Mouse (Mus musculus): ENCODE data around the gene Esrrg. TPM values are rescaled to one million over a fixed set of nuclear protein-coding genes. Genes with fewer than 3 reads are reported as not detected.

Gene Esrrg
- polyA plus RNA-seq, 1 experiment: not detected

DNA sequence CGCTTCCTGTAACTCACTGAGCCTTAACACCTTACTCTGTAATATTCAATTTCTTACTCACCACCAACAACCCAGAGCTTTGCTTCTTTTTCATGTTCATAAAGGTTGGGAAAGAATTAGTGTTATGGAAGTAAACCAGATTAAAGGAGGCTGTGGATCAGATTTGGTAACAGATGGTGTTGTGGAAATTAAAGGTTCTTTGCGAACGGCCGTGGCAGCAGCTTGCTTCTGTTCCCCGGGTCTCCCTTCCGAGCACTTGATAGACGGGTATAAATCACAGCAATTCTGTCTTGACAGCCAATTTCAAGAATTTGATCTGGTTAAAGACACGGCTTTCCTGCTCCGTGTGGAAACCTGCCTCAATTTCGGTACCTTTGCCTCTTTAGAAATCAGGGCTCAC lies 421.5 kb downstream of the Esrrg start:
- Histone ChIP-seq H3ac (ENCODE audit: control insufficient read depth, insufficient read length, low read depth) (no peak overlapping the region), H3K79me2 (ENCODE audit: control insufficient read depth, insufficient read depth) (no peaks in the 10 kb centered on the region), H3K4me3 (ENCODE audit: insufficient read depth, poor library complexity, severe bottlenecking) (no peak overlapping the region), H3K79me3 (ENCODE audit: low read depth) (no peaks in the 10 kb centered on the region), H3K27me3 (ENCODE audit: control insufficient read depth, insufficient read depth, insufficient read length) (no peaks in the 10 kb centered on the region), H3K36me3 (ENCODE audit: control insufficient read depth, insufficient read depth) (no peaks in the 10 kb centered on the region)
- TF ChIP-seq MYOD1 (IDR thresholded peaks at IDR 0.05; ENCODE audit: control insufficient read depth, insufficient read length, low read depth) (no peak), USF1 (IDR thresholded peaks at IDR 0.05; ENCODE audit: low read depth) (no peak), CEBPB (IDR thresholded peaks at IDR 0.05; ENCODE audit: low read depth) (no peak), MAX (IDR thresholded peaks at IDR 0.05) (no peak), CTCF (IDR thresholded peaks at IDR 0.05; ENCODE audit: control insufficient read depth, insufficient read depth, insufficient read length) (no peak), FOSL1 (IDR thresholded peaks at IDR 0.05; ENCODE audit: insufficient read depth, low read length, poor library complexity, severe bottlenecking) (no peak), MYOG (IDR thresholded peaks at IDR 0.05; ENCODE audit: control insufficient read depth, extremely low read depth, insufficient read length) (no peak)

DNA sequence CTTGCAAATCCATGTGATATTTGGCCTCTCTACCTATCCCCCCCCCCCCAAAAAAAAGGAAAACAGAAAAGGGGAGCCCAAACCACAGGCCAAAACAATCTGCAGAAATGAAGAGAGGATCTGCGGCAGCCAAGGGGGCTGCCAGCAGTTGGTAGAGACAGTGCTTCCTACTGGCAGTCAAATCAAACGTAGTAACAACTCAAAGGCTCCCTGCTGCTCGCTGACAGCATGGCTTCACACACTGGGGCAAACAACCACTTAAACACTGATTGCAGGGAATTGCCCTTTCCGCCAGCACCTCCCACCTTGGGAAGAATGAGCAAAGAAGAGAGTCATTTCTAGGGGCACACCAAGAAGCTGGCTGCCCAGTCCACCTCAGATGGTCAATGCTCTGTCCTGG lies 422.7 kb downstream of the Esrrg start:
- Histone ChIP-seq H3ac (ENCODE audit: control insufficient read depth, insufficient read length, low read depth) (no peak overlapping the region), H3K4me3 (ENCODE audit: insufficient read depth, poor library complexity, severe bottlenecking) (no peak overlapping the region), H3K36me3 (ENCODE audit: control insufficient read depth, insufficient read depth) (no peaks in the 10 kb centered on the region), H3K27me3 (ENCODE audit: control insufficient read depth, insufficient read depth, insufficient read length) (no peaks in the 10 kb centered on the region), H3K79me2 (ENCODE audit: control insufficient read depth, insufficient read depth) (no peaks in the 10 kb centered on the region), H3K79me3 (ENCODE audit: low read depth) (no peaks in the 10 kb centered on the region)
- no peak for TF ChIP-seq MYOG (IDR thresholded peaks at IDR 0.05; ENCODE audit: control insufficient read depth, extremely low read depth, insufficient read length)
- TF ChIP-seq CEBPB (IDR thresholded peaks at IDR 0.05; ENCODE audit: low read depth): no peak
- TF ChIP-seq USF1 (IDR thresholded peaks at IDR 0.05; ENCODE audit: low read depth): no peak
- no peak for TF ChIP-seq MYOD1 (IDR thresholded peaks at IDR 0.05; ENCODE audit: control insufficient read depth, insufficient read length, low read depth)
- TF ChIP-seq FOSL1 (IDR thresholded peaks at IDR 0.05; ENCODE audit: insufficient read depth, low read length, poor library complexity, severe bottlenecking): no peak
- TF ChIP-seq MAX (IDR thresholded peaks at IDR 0.05): no peak
- no peak for TF ChIP-seq CTCF (IDR thresholded peaks at IDR 0.05; ENCODE audit: control insufficient read depth, insufficient read depth, insufficient read length)

DNA sequence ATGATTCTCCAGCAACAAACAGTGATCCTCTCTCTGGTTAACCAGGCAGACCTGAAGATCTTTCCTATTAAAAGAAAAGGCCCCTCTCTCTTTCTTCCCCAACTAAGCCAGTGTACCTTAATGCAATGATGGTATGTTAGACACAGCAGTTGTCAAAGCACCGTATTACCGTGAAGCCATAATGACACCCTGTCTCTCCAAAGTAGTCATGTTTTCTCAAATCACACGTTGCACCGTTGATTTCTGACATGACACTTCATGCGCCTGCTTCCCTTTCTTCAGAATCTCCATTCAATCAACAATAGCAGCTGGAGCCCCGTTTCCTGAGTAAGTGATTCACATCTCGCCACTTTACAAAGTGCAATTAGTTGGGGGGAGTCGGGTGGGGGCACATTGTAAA lies 427.4 kb downstream of the Esrrg start:
- Histone ChIP-seq H3K4me3 (ENCODE audit: insufficient read depth, poor library complexity, severe bottlenecking) (no peak overlapping the region), H3K27me3 (ENCODE audit: control insufficient read depth, insufficient read depth, insufficient read length) (no peaks in the 10 kb centered on the region), H3K79me2 (ENCODE audit: control insufficient read depth, insufficient read depth) (no peaks in the 10 kb centered on the region), H3K79me3 (ENCODE audit: low read depth) (no peaks in the 10 kb centered on the region), H3K36me3 (ENCODE audit: control insufficient read depth, insufficient read depth) (no peaks in the 10 kb centered on the region), H3ac (ENCODE audit: control insufficient read depth, insufficient read length, low read depth) (no peak overlapping the region)
- TF ChIP-seq CEBPB (IDR thresholded peaks at IDR 0.05; ENCODE audit: low read depth) (no peak), MYOG (IDR thresholded peaks at IDR 0.05; ENCODE audit: control insufficient read depth, extremely low read depth, insufficient read length) (no peak), MAX (IDR thresholded peaks at IDR 0.05) (no peak), USF1 (IDR thresholded peaks at IDR 0.05; ENCODE audit: low read depth) (no peak), MYOD1 (IDR thresholded peaks at IDR 0.05; ENCODE audit: control insufficient read depth, insufficient read length, low read depth) (no peak), FOSL1 (IDR thresholded peaks at IDR 0.05; ENCODE audit: insufficient read depth, low read length, poor library complexity, severe bottlenecking) (no peak), CTCF (IDR thresholded peaks at IDR 0.05; ENCODE audit: control insufficient read depth, insufficient read depth, insufficient read length) (no peak)

DNA sequence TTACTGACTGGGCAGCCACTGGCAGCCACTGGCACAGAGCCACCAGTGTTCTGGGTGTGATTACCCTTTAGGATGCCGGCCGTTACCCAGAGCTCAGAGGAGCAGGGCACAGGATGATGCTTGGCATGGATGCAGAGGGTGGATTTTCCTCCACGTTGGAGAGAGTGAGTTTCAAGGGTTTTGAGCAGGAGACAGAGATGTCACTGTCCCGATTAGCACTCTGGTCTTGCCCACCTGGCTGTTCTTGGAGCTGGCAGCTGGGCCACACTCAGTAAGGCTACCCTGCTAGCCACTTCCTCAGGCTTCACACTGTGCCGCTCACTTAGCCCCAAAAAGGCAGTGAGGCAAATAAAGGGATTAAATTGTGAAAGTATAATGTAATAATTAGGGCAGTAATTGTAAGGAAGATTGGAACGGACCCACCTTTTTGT lies 438.1 kb downstream of the Esrrg start:
- no peak overlapping the region for H3ac ChIP-seq (ENCODE audit: control insufficient read depth, insufficient read length, low read depth)
- no peak overlapping the region for H3K4me3 ChIP-seq (ENCODE audit: insufficient read depth, poor library complexity, severe bottlenecking)
- H3K79me2 ChIP-seq (ENCODE audit: control insufficient read depth, insufficient read depth): no peaks in the 10 kb centered on the region
- TF ChIP-seq MAX (IDR thresholded peaks at IDR 0.05) (no peak), CEBPB (IDR thresholded peaks at IDR 0.05; ENCODE audit: low read depth) (no peak), MYOG (IDR thresholded peaks at IDR 0.05; ENCODE audit: control insufficient read depth, extremely low read depth, insufficient read length) (no peak), FOSL1 (IDR thresholded peaks at IDR 0.05; ENCODE audit: insufficient read depth, low read length, poor library complexity, severe bottlenecking) (no peak), MYOD1 (IDR thresholded peaks at IDR 0.05; ENCODE audit: control insufficient read depth, insufficient read length, low read depth) (no peak), USF1 (IDR thresholded peaks at IDR 0.05; ENCODE audit: low read depth) (no peak), CTCF (IDR thresholded peaks at IDR 0.05; ENCODE audit: control insufficient read depth, insufficient read depth, insufficient read length) (no peak)
- H3K79me3 ChIP-seq (ENCODE audit: low read depth): no peaks in the 10 kb centered on the region
- H3K36me3 ChIP-seq (ENCODE audit: control insufficient read depth, insufficient read depth): no peaks in the 10 kb centered on the region
- H3K27me3 ChIP-seq (ENCODE audit: control insufficient read depth, insufficient read depth, insufficient read length): no peaks in the 10 kb centered on the region

DNA sequence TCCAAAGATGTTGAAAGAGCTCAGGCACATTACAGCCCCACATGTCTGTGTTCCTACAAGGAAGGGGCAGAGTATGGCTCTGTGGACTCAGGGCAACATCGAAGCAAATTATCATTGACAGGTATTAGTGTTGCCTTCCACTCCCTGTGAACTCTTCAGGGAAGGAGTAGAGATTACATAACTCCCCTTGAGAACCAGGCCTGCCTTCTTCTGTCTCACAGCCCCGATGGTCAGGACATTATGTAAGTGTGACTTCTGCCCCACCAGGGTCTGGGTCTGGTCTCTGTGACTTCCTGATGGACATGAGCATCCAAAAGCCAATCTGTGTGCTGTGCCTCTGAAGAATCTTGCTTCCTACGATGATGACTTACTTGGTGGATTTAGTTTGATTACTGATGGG lies 438.6 kb downstream of the Esrrg start:
- TF ChIP-seq MYOD1 (IDR thresholded peaks at IDR 0.05; ENCODE audit: control insufficient read depth, insufficient read length, low read depth): no peak
- no peak for TF ChIP-seq FOSL1 (IDR thresholded peaks at IDR 0.05; ENCODE audit: insufficient read depth, low read length, poor library complexity, severe bottlenecking)
- no peak for TF ChIP-seq CEBPB (IDR thresholded peaks at IDR 0.05; ENCODE audit: low read depth)
- TF ChIP-seq USF1 (IDR thresholded peaks at IDR 0.05; ENCODE audit: low read depth): no peak
- no peaks in the 10 kb centered on the region for H3K79me2 ChIP-seq (ENCODE audit: control insufficient read depth, insufficient read depth)
- H3K79me3 ChIP-seq (ENCODE audit: low read depth): no peaks in the 10 kb centered on the region

DNA sequence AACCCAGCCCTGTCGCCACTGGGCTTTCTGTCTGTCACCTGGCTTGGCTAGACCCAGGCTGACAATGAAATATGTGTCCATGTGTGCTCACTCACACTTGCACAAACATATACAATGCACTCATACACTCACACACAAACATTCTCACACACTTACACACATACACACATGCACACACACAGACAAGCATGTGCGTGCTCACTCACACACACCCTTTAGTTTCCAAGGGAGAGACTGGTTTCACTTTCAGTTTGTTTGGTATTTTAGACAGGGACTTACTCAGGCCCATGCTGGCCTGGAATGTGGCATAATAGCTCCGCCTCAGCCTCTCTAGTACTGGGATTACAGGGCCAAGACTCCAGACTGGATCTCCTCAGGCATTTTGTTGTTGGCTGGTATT lies 447.3 kb downstream of the Esrrg start:
- Histone ChIP-seq H3K27me3 (ENCODE audit: control insufficient read depth, insufficient read depth, insufficient read length) (no peaks in the 10 kb centered on the region), H3K79me2 (ENCODE audit: control insufficient read depth, insufficient read depth) (no peaks in the 10 kb centered on the region), H3K36me3 (ENCODE audit: control insufficient read depth, insufficient read depth) (no peaks in the 10 kb centered on the region), H3K79me3 (ENCODE audit: low read depth) (no peaks in the 10 kb centered on the region), H3ac (ENCODE audit: control insufficient read depth, insufficient read length, low read depth) (no peak overlapping the region), H3K4me3 (ENCODE audit: insufficient read depth, poor library complexity, severe bottlenecking) (no peak overlapping the region)
- TF ChIP-seq MYOD1 (IDR thresholded peaks at IDR 0.05; ENCODE audit: control insufficient read depth, insufficient read length, low read depth): no peak
- no peak for TF ChIP-seq USF1 (IDR thresholded peaks at IDR 0.05; ENCODE audit: low read depth)

More for the DNA sequence above, 438.6 kb downstream of the Esrrg start:
- no peaks in the 10 kb centered on the region for H3K36me3 ChIP-seq (ENCODE audit: control insufficient read depth, insufficient read depth)
- H3K27me3 ChIP-seq (ENCODE audit: control insufficient read depth, insufficient read depth, insufficient read length): no peaks in the 10 kb centered on the region
- H3ac ChIP-seq (ENCODE audit: control insufficient read depth, insufficient read length, low read depth): no peak overlapping the region
- no peak overlapping the region for H3K4me3 ChIP-seq (ENCODE audit: insufficient read depth, poor library complexity, severe bottlenecking)

Measured in C2C12 (cell line).